Mouse (Mus musculus): Measurements from ENCODE around the gene Cd93.

DNA sequence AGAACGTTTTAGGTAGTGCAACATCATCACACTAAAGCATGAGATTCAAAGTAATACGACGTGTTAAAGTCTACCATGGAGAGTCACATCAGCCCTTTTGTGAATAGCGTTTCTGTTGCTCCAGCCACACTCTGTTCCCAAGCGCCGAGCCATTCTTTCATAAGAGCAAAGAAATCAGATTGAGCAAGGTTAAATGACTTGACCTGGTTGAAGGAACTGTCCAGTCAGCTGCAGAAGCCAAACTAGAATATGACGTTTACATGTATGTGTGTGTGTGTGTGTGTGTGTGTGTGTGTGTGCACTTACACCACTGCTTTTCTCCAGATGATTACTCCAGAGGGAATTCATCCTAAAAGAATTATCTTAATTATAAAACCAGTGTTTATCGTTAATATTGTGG lies 37.0 kb upstream of the Cd93 start:
- TF ChIP-seq CTCF (IDR thresholded peaks at IDR 0.05; ENCODE audit: control insufficient read depth, insufficient read depth, low read length), result no peak
- TF ChIP-seq POLR2A (IDR thresholded peaks at IDR 0.05; ENCODE audit: borderline replicate concordance, control insufficient read depth, low read depth, low read length), result no peak

Data from bone marrow, adult 2 months (tissue).